Mouse (Mus musculus) embryo, embryonic 10.5 days (tissue): ENCODE measurements around the gene Glt6d1.
A peak's percentile ranks its signal among the peaks of the same experiment; 100 is the strongest.

ENCODE experiments used
- DNase-seq: peaks from one replicate; pipeline ENCODE4 v3.0.0-alpha.2; 2015; ENCODE audit warnings: low spot score

The Glt6d1 gene

DNA sequence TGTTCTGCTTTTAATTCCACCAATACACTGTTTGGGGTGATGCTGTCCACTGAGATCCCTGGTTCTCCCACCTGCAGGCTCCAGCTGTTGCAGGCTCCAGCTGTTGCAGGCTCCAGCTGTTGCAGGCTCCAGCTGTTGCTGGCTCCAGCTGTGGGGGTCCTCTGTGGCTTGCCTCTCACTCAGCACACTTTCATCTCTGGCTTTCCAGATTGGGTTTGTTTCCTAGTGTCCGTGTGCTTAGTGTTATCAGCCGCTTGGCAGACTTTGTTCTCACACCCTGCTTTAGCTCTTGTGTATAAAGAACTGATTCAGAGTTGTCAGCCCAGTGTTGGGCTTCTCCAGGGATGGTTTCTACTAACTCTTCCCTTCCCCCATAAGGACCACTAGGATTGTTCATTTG, 18.0 kb downstream of the Glt6d1 start:
- DNase-seq = no peak

DNA sequence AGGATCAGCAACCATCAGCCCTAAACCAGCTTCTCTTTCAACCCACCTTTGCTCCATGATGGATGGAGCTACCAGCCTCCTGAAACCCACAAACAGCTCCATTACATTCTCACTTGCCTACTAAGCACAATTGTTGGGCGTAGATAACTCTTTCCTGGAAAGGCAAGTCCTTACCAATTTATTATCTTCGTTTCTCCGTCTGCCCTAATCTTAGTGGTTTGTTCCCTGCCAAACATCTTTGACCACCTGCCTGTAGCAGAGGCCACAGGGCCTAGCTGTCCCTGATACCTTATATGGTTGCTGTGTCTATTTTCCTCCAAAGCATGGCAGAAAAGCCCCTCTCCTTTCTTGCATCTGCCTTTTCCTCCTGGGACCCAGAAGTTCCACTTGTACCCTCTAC, 26.6 kb downstream of the Glt6d1 start:
- no peak for DNase-seq

DNA sequence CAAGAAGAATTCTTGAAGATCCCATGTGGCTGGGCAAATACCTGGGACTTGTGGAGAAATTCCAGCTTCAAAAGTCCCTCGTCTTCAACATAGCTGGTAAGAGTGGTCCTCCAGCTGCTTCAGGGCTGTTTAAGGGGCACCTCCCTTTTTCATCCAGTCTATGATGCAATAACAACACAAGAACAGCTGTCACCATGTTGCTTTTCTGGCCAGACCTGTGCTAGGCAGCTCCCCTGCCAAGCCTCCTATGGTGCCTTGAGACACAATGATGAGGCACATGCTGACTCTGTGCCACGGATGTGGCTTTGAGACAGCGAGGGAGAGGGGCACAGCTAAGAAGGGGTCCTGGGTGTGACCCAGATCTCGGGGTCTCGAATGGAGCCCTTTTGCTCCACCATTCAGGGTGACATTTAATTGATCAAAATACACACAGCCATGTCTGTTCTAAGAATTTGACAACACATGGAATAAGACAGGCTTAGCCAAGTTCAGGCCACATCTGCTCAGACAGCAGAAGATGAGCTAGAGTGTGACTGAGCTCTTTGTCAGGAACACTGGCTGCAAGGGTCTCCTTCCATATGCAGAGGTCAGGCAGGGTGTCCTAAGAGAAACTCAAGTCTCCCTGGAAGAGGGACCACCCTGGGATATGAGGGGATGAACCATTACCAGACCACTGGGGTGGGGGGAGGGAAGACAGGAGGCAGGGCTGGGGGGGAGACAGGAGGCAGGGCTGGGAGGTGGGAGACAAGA, 29.9 kb downstream of the Glt6d1 start:
- peak; percentile 31 for DNase-seq

DNA sequence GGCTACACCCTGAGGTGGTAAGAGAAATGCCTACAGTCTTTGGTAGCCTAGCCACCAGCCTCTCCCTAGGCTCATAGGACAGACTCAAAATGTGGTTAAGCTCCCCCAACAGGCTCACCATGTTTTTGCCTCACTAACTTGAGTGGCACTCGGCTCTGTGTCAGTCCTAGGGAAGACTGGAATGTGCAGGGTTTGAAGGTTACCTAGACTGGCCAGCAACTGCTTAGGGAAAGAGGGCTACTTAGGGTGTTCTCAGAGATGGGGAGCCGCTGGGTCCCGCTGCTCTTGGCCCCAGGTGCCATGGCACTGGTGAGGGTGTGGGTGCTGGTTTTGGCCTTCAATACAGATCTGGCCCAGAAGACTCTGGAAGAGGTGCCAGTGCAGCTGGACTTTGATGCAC, 33.7 kb downstream of the Glt6d1 start, which contains the start of gene Gm13539:
Gene Gm13539 (plus strand): TSS at position 301 of the 400 bp plus-strand sequence.
- no peak for DNase-seq

DNA sequence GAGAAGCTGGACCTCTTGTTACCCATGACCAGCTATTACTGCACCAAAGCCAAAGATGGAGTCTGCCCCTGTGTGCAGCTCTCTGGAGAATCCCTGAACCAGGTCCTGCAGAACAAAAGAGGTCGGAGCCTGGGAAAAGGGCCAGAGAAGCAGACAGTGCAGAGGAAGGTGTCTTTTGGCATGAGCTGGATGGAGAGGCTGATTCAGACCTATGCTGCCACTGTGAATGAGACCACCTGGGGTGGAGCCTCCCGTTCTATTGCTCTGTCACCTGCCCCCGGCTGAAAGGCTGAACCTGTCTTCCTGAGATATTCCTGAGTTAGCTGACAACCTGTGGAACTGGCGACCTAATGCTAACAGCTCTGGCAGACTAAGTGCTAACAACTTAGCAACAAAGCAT, 34.7 kb downstream of the Glt6d1 start:
- DNase-seq = no peak

DNA sequence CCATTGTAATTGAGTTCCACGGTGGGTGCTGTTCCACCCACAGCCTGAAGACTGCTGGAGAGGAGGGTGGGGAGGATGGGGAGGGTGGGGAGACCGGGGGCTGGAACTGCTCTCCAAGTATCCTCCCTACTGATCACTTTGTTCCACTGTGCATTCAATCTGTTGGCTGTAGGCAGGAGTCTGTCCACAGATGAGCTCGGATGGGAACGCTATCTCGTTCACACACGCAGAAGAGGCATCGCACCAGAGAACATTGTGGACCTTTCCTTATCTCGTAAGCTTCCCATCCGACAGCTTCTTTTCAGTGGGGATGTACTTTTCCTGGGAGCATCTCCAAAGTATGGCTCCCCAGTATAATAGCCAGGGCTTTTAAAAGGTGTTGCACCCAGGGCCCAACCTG, 36.6 kb downstream of the Glt6d1 start:
- DNase-seq = no peak

DNA sequence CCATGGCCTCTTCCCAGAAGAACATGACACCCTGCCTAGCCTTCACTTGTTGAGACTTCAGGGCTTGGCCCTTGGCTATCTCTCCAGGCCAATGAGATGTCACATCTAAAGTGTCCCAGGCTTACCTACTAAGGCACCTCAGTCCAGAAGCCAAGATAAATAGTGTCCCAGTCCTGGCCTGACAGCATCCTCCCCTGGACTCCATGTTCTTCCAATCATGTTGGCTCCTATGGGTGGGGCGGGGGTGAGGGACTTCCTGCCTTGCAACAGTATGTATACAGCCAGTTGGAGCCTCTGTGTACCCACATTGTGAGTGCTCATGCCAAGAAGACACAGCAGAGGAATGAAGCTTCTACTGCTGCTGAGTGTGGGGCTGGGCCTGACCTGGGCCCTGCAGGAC, 38.9 kb downstream of the Glt6d1 start, which contains the start of gene Lcn11:
Gene Lcn11 (plus strand): TSS at position 301 of the 400 bp plus-strand sequence.
- no peak for DNase-seq

DNA sequence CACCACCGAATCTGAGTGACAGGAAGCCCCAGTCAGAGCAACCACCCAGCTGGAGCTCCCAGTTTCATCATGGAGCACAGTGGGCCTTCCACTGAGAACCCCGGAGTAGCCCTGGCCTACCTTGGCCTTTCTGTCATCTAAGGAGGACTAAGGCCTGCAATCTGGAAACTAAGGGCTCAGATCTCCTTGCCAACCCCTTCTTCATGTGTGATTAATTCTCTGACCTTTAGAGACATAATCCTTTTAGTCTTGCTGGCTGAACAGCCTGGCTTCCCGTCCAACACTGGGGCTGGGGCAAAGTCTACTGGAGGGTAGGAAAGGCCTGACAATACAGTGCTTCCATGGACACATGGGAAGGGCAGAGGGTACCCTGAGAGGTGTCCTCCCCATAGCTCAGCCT, 39.7 kb downstream of the Glt6d1 start:
- no peak for DNase-seq

DNA sequence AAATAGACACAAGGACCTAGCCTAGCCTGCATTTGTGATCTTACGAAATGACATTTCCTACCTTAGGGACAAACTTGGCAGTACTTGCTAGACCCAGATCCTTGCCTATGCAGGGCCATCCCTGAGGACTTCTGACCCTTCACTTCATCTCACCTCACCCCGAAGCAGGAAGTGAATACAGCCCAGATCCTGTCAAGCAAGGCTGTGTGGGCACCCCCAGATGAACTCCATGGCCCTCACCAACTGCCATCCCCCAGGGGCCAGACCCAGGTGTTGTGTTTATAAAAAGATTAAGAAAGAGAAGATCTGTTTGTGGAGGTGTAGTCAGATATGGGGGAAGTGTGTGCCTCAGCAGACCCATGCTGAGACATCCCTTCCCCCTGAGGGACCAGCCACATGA, 41.0 kb downstream of the Glt6d1 start:
- DNase-seq = no peak

DNA sequence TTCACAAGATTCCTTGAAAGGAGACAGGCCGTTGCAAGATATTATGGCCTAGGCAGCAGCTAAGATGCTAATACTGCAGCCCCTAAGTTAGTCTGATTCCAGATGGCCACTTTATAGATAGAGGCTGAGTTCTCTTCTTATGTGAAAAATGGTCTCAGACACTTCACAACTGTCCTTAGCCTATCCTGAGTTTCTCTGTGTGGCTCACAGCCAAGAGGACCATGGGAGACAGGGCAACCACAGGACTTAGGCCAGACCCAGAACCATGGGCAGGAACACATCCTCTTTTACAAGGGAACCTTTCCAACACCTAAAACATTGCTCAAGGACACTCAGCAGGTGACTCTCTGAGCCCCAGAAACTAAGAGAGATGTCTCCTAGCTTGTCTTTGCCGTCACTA, 42.1 kb downstream of the Glt6d1 start:
- DNase-seq = no peak

DNA sequence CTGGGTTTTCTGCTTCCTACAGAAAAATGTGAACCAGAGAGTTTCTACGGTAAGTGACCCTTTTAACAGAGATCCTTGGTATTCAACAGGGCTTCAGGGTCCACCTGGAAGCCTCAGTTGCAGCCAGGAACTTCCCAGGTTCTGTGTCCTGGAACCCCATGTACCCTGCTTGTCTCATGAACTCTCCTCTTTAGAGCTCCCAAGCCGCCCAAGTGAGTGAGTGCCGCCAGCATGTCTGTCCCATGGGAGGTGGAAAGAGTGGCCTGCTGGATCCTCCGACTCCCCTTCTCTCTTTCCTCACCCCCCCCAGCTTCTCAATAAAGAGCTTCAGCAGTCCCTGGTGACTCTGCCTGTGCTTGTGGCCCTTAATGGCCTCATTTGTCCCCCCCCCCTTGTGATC, 47.9 kb downstream of the Glt6d1 start:
- DNase-seq = no peak

DNA sequence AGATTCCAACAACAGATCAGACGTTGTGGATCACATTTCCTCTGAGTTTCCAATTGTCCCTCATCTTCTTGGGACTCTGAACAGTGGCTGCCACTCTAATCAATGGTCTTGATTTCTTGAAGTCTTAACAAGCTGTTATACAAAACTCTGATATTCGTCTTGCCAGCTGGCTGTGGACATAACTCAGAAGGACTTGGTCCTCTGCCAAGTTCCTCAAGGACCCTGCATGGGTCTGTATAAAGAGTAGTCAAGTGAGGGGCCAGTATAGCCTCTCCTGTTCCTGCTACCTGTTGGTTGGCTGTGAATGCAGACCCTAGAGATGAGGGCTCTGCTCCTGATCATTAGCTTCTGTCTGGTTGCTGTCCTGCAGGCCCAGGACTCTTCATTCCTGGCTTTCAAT, 50.4 kb downstream of the Glt6d1 start, which contains the start of gene Lcn3:
Gene Lcn3 (plus strand): TSS at position 301 of the 400 bp plus-strand sequence.
- no peak for DNase-seq

DNA sequence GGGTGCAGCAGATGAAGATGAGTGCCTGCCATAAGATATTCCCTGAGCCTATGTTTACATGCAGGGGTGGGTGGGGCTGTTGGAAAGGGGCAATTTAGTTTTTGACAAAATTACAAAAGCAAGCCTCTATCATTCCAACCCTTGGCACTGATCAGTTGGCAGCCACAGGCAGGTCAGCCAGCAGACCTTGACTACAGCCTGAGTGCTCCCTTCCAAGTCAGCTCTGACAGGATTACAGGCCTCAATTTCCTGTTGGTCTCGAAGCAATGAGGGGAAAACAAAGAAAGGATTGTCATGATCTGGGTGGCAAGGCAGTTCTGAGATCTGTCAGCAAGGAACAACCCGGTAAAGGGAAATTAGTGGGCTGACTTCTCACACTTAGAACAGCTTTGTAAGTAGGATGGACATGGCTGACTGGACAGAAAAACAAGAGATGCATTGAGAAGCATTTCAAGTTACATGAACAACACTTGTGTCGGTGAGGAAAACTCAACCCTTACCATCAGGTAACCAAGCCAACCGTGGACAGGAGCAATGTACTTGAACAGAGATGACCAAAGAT, 57.5 kb downstream of the Glt6d1 start:
- DNase-seq = no peak

DNA sequence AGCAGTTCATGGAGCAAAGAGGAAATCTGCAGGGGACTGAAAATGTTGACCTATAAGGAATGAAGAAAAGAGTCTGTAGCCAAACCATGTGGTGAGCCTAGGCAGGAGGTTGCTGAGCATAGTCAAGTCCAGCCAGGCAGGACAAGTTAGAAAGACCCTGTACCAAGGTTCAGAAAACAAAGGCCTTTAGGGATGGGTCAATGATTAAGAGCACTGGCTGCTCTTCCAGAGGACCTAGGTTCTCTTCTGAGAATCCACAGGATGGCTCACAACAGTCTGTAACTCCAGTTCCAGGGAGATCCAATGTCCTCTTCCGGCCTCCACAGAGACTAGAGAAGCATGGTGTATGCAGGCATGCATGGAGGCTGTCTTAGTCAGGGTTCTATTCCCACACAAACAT, 61.4 kb downstream of the Glt6d1 start:
- DNase-seq = no peak
